Mouse (Mus musculus): Measurements from ENCODE around the gene Nsg2. TPM values are rescaled to one million over a fixed set of nuclear protein-coding genes. Genes with fewer than 3 reads are reported as not detected.
"Not testable (repeated sequence)": the region's sequence is repeated elsewhere in the genome, so short reads cannot be mapped to it uniquely, and the experiment has no call there.

Gene Nsg2
- polyA plus RNA-seq (2012; rRNA removed), result 951 and 982 TPM in 2 replicates

DNA sequence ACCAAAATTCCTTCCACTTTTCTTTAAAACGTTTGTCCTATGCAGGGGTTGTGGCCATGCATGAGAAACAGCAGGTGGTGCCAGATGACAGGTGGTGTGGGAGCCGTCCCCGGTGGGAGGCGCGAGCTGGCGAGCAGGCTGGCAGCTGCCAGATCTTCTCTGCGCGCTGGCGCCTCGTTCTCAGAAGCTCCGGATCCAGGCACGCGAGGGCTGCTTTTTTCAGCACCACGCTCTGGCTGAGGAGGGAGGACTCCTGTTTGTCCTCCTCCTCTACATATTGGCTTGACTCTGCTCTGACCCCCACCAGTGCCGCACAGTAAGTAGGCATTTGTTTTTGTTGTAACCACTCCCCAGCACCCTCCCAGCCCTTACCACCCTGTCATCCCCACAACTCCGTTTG is at the start of gene Nsg2:
TSS of gene Nsg2 (plus strand) at position 183 of the 400 bp plus-strand sequence.
- TF ChIP-seq CTCF (IDR thresholded peaks at IDR 0.05; ENCODE audit: borderline replicate concordance, extremely low read depth, insufficient read depth, insufficient read length), result peak; percentile 80
- TF ChIP-seq POLR2A (IDR thresholded peaks at IDR 0.05; ENCODE audit: borderline replicate concordance, extremely low read depth, insufficient read depth, insufficient read length, poor library complexity, severe bottlenecking), result peak; percentile 62; the same call in 1 of the 2 replicates
- peak; percentile 98 for DNase-seq (ENCODE audit: low read depth)

DNA sequence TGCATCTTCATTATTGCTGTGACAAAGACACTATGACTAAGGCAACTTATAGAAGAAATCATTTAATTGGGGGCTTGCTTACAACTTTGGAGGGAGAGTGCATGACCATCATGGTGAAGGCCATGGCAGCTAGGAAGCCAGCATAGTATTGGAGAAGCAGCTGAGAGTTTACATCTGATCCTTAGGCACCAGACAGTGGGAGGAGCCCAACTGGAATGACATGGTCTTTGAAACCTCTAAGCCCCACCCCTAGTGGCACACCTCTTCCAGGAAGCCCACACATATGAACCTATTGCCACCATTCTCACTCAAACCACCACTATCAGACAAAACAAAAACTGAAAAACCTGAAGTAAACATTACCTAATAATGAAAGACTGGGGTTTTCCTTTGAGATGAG is 40.2 kb upstream of the Nsg2 start:
- no peak for TF ChIP-seq CTCF (IDR thresholded peaks at IDR 0.05; ENCODE audit: borderline replicate concordance, extremely low read depth, insufficient read depth, insufficient read length)
- TF ChIP-seq POLR2A (IDR thresholded peaks at IDR 0.05; ENCODE audit: borderline replicate concordance, extremely low read depth, insufficient read depth, insufficient read length, poor library complexity, severe bottlenecking), result no peak
- DNase-seq (ENCODE audit: low read depth), result no peak

DNA sequence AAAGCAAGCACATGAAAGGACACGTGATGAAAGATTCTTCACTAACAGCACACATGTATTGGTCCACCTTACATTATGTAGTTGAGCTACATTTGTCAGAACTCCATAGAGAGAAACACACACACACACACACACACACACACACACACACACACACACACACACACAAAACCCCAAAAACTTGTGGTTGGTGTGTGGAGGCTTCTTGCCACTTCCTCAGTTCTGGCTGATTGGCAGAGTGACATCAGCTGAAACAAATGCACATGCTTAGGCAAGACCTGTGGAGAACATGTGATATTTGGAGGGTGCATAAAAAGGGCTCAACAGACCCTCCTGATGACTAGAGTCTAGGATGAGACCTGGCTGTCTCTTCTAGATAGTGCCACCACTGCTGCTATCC is 36.3 kb upstream of the Nsg2 start:
- no peak for DNase-seq (ENCODE audit: low read depth)
- TF ChIP-seq POLR2A (IDR thresholded peaks at IDR 0.05; ENCODE audit: borderline replicate concordance, extremely low read depth, insufficient read depth, insufficient read length, poor library complexity, severe bottlenecking), result no peak
- no peak for TF ChIP-seq CTCF (IDR thresholded peaks at IDR 0.05; ENCODE audit: borderline replicate concordance, extremely low read depth, insufficient read depth, insufficient read length)

DNA sequence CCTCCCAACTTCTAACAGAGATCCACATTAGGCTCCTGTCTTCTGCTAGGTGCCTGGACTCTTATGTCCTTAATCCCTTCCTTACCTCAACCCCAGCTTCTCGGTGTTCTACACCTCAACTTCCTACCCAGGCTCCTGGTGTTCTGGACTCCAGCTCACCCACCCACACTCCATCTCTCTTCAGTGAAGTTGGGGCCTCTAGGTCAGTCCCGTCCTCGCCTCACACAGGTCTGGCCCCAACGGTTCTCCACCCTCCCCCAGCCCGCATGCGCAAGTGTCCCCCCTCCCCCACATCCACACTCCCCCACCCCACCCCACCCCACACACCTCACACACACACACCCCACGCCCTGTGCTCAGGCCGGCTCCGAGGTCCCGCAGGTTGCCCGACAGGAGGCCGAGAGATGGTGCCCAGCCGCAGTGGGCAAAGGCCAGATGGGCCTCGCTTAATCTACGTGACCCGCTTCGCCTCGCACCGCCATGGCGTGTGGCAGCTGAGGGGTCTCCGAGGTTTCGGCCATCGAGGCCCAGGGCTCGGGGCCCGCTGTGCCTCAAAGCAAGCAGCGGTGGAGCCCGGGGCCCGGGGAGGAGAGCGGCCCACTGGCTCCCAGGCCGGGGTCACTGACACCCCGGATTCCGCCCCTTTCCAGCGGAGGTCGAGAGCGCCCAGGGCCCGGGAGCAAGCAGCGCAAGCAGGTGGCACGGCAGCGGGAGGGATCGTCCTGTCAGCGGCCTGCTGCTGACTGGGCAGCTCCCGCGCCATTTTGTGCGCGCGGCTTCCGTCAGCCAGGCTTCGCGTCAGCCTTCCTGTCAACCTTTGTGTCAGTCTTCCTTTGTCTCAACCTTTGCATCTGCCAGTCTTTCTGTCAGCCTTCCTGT is 34.8 kb upstream of the Nsg2 start, which contains the start of gene 4930524B15Rik:
TSS of gene 4930524B15Rik (plus strand) at position 337 of the 879 bp plus-strand sequence.
- DNase-seq (ENCODE audit: low read depth), result peak; percentile 65
- TF ChIP-seq POLR2A (IDR thresholded peaks at IDR 0.05; ENCODE audit: borderline replicate concordance, extremely low read depth, insufficient read depth, insufficient read length, poor library complexity, severe bottlenecking) (no peak), CTCF (IDR thresholded peaks at IDR 0.05; ENCODE audit: borderline replicate concordance, extremely low read depth, insufficient read depth, insufficient read length) (no peak)

DNA sequence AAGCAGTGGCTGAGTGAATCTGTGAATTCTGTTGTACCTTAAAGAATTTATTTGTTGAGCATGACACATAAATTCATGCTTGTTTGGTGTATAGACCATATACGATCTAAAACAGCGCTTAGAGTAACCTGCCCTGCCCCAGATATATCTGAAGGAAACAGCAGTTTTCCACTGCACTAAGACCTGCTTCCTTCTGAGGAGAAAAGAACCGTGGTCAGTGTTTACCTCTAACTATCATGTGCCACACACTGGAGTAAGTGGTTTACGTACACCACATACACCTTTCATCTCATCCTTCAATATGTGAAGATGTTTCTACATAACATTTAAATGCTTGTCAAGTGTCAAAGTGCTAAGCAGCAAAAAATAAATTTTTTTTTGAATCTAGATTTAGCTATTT is 26.1 kb upstream of the Nsg2 start:
- no peak for TF ChIP-seq CTCF (IDR thresholded peaks at IDR 0.05; ENCODE audit: borderline replicate concordance, extremely low read depth, insufficient read depth, insufficient read length)
- no peak for TF ChIP-seq POLR2A (IDR thresholded peaks at IDR 0.05; ENCODE audit: borderline replicate concordance, extremely low read depth, insufficient read depth, insufficient read length, poor library complexity, severe bottlenecking)
- DNase-seq (ENCODE audit: low read depth), result no peak

DNA sequence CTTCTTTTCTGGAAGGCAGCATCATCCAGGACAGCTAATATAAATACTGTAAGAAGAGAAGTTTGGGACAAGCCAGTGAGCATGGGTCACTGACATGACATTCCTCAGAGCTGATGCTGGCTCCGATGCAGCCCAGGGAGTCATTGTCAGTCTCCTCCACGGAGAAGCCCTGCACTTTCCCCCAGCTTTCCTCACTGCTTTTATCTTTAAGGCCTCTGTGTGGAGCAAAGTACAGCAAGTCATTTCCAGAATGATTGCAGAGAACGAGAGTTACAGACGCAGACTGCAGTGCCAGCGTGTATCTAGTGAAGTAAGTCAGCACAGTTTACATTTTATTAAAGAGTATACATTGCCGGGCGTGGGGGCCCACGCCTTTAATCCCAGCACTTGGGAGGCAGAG is 25.4 kb upstream of the Nsg2 start:
- DNase-seq (ENCODE audit: low read depth), result no peak
- TF ChIP-seq POLR2A (IDR thresholded peaks at IDR 0.05; ENCODE audit: borderline replicate concordance, extremely low read depth, insufficient read depth, insufficient read length, poor library complexity, severe bottlenecking) (no peak), CTCF (IDR thresholded peaks at IDR 0.05; ENCODE audit: borderline replicate concordance, extremely low read depth, insufficient read depth, insufficient read length) (no peak)

DNA sequence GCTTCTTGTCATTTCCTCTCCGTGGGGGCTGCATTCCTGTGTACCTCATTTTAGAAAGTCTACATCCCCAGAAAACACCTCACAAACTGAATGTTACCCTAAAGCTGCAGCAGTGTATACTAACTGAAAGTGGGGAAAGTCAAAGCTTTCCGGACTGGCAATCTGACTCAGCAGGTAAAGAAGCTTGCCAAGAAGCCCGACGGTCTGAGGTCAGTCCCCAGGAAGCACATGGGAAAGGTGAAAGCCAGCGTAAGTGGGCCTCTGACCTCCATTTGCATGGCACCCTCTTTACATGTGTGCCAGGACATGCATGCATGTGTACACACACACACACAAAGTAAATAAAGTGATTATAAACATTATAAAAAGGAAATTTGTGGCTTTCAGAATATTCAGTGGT is 24.6 kb upstream of the Nsg2 start:
- no peak for DNase-seq (ENCODE audit: low read depth)
- TF ChIP-seq CTCF (IDR thresholded peaks at IDR 0.05; ENCODE audit: borderline replicate concordance, extremely low read depth, insufficient read depth, insufficient read length) (no peak), POLR2A (IDR thresholded peaks at IDR 0.05; ENCODE audit: borderline replicate concordance, extremely low read depth, insufficient read depth, insufficient read length, poor library complexity, severe bottlenecking) (no peak)

DNA sequence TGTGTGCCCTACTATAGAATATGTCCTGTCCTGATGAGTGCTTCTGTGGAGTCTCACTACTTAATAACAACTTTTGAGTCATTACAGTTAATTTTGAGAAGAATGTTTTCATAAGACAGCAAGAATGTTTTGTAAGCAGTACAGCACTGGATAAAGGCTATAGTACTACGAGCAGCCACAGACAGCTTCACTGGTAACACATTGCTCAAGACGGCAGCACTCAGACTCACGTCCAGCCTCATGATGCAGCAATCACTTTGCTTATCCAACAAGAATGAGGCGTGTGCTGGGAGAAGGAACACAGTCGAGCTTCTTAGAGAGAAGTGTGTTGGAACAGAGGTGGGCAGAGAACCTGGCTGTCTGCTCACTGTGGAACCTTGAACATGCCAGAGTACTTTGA is 24.1 kb upstream of the Nsg2 start:
- no peak for DNase-seq (ENCODE audit: low read depth)
- TF ChIP-seq CTCF (IDR thresholded peaks at IDR 0.05; ENCODE audit: borderline replicate concordance, extremely low read depth, insufficient read depth, insufficient read length) (no peak), POLR2A (IDR thresholded peaks at IDR 0.05; ENCODE audit: borderline replicate concordance, extremely low read depth, insufficient read depth, insufficient read length, poor library complexity, severe bottlenecking) (no peak)

DNA sequence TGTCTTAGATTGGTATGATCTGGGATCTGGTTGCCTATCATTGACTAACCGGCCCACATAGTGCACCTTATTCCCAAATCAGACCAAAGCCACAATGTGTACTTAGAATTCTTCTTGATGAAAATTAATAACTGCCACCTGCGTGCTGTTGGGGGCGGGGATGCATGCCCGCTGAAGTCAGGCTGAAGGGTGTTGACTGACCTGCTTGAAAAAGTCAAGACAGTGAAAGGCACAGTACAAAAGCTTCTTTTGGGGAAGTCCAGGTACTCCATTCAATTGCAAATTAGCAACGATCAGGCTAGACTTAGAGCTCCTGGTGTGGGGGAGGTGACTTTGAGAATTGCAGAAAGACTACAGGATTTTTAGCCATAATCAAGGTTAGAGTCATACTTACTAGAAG is 20.2 kb upstream of the Nsg2 start:
- DNase-seq (ENCODE audit: low read depth), result not testable (repeated sequence)

DNA sequence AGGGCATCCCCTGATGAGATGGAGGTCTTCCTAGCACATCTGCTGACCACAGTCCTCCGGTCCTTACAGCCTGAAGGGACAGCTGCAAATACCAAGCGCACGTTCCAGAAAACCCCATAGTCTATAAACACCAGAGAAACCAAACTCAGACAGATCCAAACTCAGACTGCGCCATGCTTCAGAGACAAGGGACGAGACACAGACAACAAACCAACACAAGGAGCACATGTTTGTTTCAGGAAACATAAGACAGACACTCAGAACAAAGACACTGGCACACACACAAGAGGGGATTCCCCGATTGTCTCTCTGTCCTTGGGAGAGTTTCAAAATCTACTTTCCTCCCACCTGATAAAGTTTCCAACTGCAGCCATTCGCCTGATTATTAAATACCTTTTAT is 18.4 kb upstream of the Nsg2 start:
- TF ChIP-seq POLR2A (IDR thresholded peaks at IDR 0.05; ENCODE audit: borderline replicate concordance, extremely low read depth, insufficient read depth, insufficient read length, poor library complexity, severe bottlenecking) (no peak), CTCF (IDR thresholded peaks at IDR 0.05; ENCODE audit: borderline replicate concordance, extremely low read depth, insufficient read depth, insufficient read length) (no peak)
- no peak for DNase-seq (ENCODE audit: low read depth)

DNA sequence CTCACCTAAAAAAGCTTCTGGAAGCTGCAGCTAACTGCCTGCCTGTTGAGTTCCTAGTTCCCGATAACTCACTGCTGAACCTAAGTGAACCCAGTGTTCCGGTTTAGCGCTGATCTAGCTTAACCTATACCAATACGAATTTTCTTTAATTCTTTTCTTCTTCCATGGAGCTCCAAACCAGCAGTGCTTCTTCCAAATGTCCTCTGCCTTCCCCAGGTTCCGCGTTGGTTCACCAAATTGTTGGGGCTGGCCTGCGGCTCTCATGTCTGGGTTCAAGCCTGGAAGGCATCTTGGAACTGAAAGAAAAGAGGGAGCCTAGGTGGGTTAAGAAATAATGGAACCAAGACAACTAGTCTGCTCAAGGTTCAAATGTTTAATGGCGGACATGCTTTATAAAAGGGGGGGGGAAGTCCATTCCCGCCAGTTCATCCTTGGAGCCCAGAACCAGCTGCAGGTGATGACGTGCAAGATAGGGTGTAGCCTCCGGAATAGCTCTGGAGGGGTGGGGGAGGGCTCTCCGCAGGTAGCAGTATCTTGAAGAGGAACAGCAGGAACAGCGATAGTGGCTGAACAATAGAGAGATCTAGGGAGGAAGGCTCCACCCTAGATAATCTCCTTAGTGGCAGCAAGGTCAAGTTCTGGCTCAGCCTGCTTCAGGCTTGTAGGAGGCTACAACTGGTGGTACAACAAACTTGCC is 17.9 kb upstream of the Nsg2 start:
- not testable (repeated sequence) for DNase-seq (ENCODE audit: low read depth)

DNA sequence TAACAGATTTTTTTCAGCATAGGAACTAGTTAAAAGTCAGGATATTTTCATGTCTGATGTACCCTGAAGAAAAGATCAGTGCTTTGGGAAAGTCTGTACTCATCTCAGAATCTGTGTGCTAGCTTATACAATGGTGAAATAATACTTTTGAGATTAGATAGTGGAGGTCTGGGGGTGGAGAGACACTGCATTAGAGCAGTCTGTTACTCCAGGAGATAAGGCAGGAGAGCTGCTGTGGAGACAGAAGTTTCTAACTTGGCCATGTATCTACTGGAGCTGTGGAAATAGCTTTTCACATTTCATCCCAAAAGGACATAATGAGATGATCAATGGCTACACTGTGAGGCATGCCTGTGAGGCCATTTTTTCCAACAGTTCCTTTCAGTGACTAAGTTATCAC is 17.0 kb upstream of the Nsg2 start:
- no peak for TF ChIP-seq CTCF (IDR thresholded peaks at IDR 0.05; ENCODE audit: borderline replicate concordance, extremely low read depth, insufficient read depth, insufficient read length)
- DNase-seq (ENCODE audit: low read depth), result no peak
